Mouse (Mus musculus): ENCODE results near the gene Tmprss2.

GRCm38 (mm10) chr16:97605957-97606721 lies 4.9 kb downstream of the Tmprss2 start:
- TF ChIP-seq GATA1 (IDR thresholded peaks at IDR 0.05; ENCODE audit: borderline replicate concordance, low read length) (no peak), FLI1 (IDR thresholded peaks at IDR 0.05; ENCODE audit: low read length) (no peak)

Measured in megakaryocyte, embryonic 14.5 days (primary cell).